Mouse (Mus musculus) liver, embryonic 14.5 days (tissue): ENCODE measurements around the gene Upf3a. TPM values are rescaled to one million over a fixed set of nuclear protein-coding genes. Genes with fewer than 3 reads are reported as not detected.
"Not testable (repeated sequence)": the region's sequence is repeated elsewhere in the genome, so short reads cannot be mapped to it uniquely, and the experiment has no call there.

Source experiments
- ATAC-seq: fragments of 200-750 bp; cut with Nextera tagmentation; 2 replicates; pipeline ENCODE4 v1.8.0; 2017; ENCODE audit warnings: moderate number of reproducible peaks, mild to moderate bottlenecking, moderate library complexity; ENCODE audit not compliant: insufficient read depth
- DNase-seq, 3 experiments: peaks; one replicate each; pipeline ENCODE4 v3.0.0-alpha.2; 2012 to 2013; ENCODE audit warnings: low read depth in 3 of 3, low spot score in 3 of 3
- H3K27ac ChIP-seq: fragments of 300-500 bp; sonication (generic); 2 replicates; pipeline ENCODE4 v1.5.1; 2014; ENCODE audit warnings: moderate library complexity, mild to moderate bottlenecking, control low read depth, inconsistent platforms
- H3K27me3 ChIP-seq: fragments of 300-500 bp; sonication (generic); 2 replicates; pipeline ENCODE4 v1.6.1; 2014; ENCODE audit warnings: mild to moderate bottlenecking, low read length, moderate library complexity; ENCODE audit not compliant: control insufficient read depth, insufficient read depth
- H3K36me3 ChIP-seq: fragments of 300-500 bp; sonication (generic); replicated peaks from 2 replicates; pipeline ENCODE4 v1.6.1; 2014; ENCODE audit warnings: low read depth; ENCODE audit not compliant: control insufficient read depth, insufficient read depth
- H3K4me1 ChIP-seq, 2 experiments: fragments of 200-500 bp in 1 of 2; fragments of 300-500 bp in 1 of 2; sonication (generic) in 1 of 2; replicated peaks; 2 replicates each; pipeline ENCODE4 v1.6.1; 2012 to 2014; ENCODE audit warnings: antibody characterized with exemption in 1 of 2, inconsistent platforms in 1 of 2, low read length in 1 of 2; ENCODE audit not compliant: control insufficient read depth in 2 of 2, insufficient read depth in 2 of 2
- H3K4me2 ChIP-seq: fragments of 300-500 bp; sonication (generic); 2 replicates; pipeline ENCODE4 v1.6.1; 2014; ENCODE audit warnings: low read depth, mild to moderate bottlenecking, control low read depth, moderate library complexity
- H3K4me3 ChIP-seq, 2 experiments: fragments of 200-500 bp in 1 of 2; fragments of 300-500 bp in 1 of 2; sonication (generic) in 1 of 2; 2 replicates each; pipeline ENCODE4 v1.5.1; 2012 to 2014; ENCODE audit warnings: low read depth in 2 of 2, low read length in 2 of 2, mild to moderate bottlenecking in 2 of 2, control low read depth in 1 of 2, inconsistent platforms in 1 of 2, moderate library complexity in 1 of 2; ENCODE audit not compliant: insufficient read depth in 1 of 2
- H3K9ac ChIP-seq: fragments of 300-500 bp; sonication (generic); replicated peaks from 2 replicates; pipeline ENCODE4 v1.6.1; 2014; ENCODE audit warnings: mild to moderate bottlenecking, control low read depth, moderate library complexity
- H3K9me3 ChIP-seq: fragments of 300-500 bp; sonication (generic); 2 replicates; pipeline ENCODE4 v1.6.1; 2016; ENCODE audit warnings: low read length, mixed read lengths; ENCODE audit not compliant: control insufficient read depth
- CTCF ChIP-seq: IDR thresholded peaks from 2 replicates; pipeline ENCODE4 v1.5.1; 2016; ENCODE audit warnings: antibody characterized with exemption, low read depth, control low read depth
- EP300 ChIP-seq: IDR thresholded peaks from 2 replicates; pipeline ENCODE4 v1.6.1; 2016; ENCODE audit warnings: antibody characterized with exemption, low read depth
- WGBS: fragments of 180-500 bp; shearing (Covaris S2); extraction: QIAGEN DNeasy Blood & Tissue Kit; methylation state at CpG from one replicate; pipeline ENCODE4 v1.1.7; 2014; ENCODE audit not compliant: insufficient replicate concordance; 5-methylcytosine and 5-hydroxymethylcytosine counted together
- polyA plus RNA-seq, 2 experiments: library from polyadenylated mRNA; depleted of rRNA in 1 of 2; stranded (reverse) in 1 of 2; unstranded in 1 of 2; fragments of >200 nt; fragmentation: Nextera tagmentation in 1 of 2; extraction: Ambion mirVana in 1 of 2; gene quantifications; 2 replicates each; pipeline versions ENCODE4 v1.2.1 to v1.2.3; 2012 to 2014

Upf3a gene
- polyA plus RNA-seq, 2 experiments, result 8.3 to 11.0 TPM

GRCm38 (mm10) chr8:13797676-13798075 is 12.3 kb downstream of the Upf3a start:
- no peaks in the 10 kb centered on the region for H3K4me1 ChIP-seq
- H3K4me3 ChIP-seq, result no peak overlapping the region
- H3K4me2 ChIP-seq, result no peak overlapping the region
- DNase-seq (no peak), ATAC-seq (no peak)
- TF ChIP-seq CTCF (no peak), EP300 (no peak)
- no peaks in the 10 kb centered on the region for H3K9me3 ChIP-seq
- no peaks in the 10 kb centered on the region for H3K27me3 ChIP-seq
- WGBS, result 70% methylated on average over 5 of the region's 5 CpGs
- H3K36me3 ChIP-seq, result peaks cover 3% of the 10 kb centered on the region
- H3K27ac ChIP-seq, result no peak overlapping the region
- no peak overlapping the region for H3K9ac ChIP-seq

GRCm38 (mm10) chr8:13799566-13799965 is 14.2 kb downstream of the Upf3a start:
- whole genome bisulfite sequencing, result 70% methylated on average over 5 of the region's 5 CpGs
- no peaks in the 10 kb centered on the region for H3K4me1 ChIP-seq
- peaks cover 3% of the 10 kb centered on the region for H3K36me3 ChIP-seq
- H3K9ac ChIP-seq, result no peak overlapping the region
- H3K9me3 ChIP-seq, result no peaks in the 10 kb centered on the region
- DNase-seq (no peak), ATAC-seq (no peak)
- no peak overlapping the region for H3K27ac ChIP-seq
- H3K27me3 ChIP-seq, result no peaks in the 10 kb centered on the region
- H3K4me3 ChIP-seq, result no peak overlapping the region
- H3K4me2 ChIP-seq, result no peak overlapping the region
- TF ChIP-seq CTCF (no peak), EP300 (no peak)

- TF ChIP-seq CTCF, result no peak
- no peak for TF ChIP-seq EP300
- H3K4me3 ChIP-seq, result no peak overlapping the region
- no peaks in the 10 kb centered on the region for H3K27me3 ChIP-seq
- H3K36me3 ChIP-seq, result no peaks in the 10 kb centered on the region
- 47% methylated on average over 7 of the region's 7 CpGs for WGBS
- H3K9me3 ChIP-seq, result no peaks in the 10 kb centered on the region
- ATAC-seq (no peak), DNase-seq (no peak)
- H3K4me1 ChIP-seq, result no peaks in the 10 kb centered on the region
- H3K9ac ChIP-seq, result no peak overlapping the region
- no peak overlapping the region for H3K4me2 ChIP-seq
- H3K27ac ChIP-seq, result no peak overlapping the region
These were observed 43.3 kb downstream of the Upf3a start for GRCm38 (mm10) chr8:13828598-13829172.

- 66% methylated on average over 5 of the region's 5 CpGs for WGBS
- not testable (repeated sequence) for H3K4me2 ChIP-seq, H3K4me3 ChIP-seq, H3K9ac ChIP-seq, DNase-seq, H3K9me3 ChIP-seq, ATAC-seq, H3K27ac ChIP-seq, H3K36me3 ChIP-seq, H3K27me3 ChIP-seq, H3K4me1 ChIP-seq
These were observed 52.9 kb downstream of the Upf3a start, which contains the start of gene AF366264 for GRCm38 (mm10) chr8:13838289-13838688. AF366264 (minus strand) TSS chr8:13838389.

GRCm38 (mm10) chr8:13843286-13843685 is 57.9 kb downstream of the Upf3a start:
- not testable (repeated sequence) for H3K27me3 ChIP-seq, H3K4me2 ChIP-seq, H3K36me3 ChIP-seq, H3K4me1 ChIP-seq, H3K4me3 ChIP-seq, H3K9ac ChIP-seq, DNase-seq, H3K27ac ChIP-seq, H3K9me3 ChIP-seq, ATAC-seq
- WGBS, result 52% methylated on average over 1 of the region's 1 CpGs

Other genes with a start within 250 kb of the Upf3a start
- 0.02 TPM in 1 of 2 replicates, not detected in the other for gene 1700029H14Rik, start 223.2 kb upstream of the Upf3a start, polyA plus RNA-seq (2012; rRNA removed)
- not detected in 2 replicates for gene 1700029H14Rik, start 223.2 kb upstream of the Upf3a start, polyA plus RNA-seq (2014; fragmentation: Nextera tagmentation; extraction: Ambion mirVana)
- 7.8 and 10.1 TPM in 2 replicates for gene Rasa3, start 108.0 kb upstream of the Upf3a start, polyA plus RNA-seq (2012; rRNA removed)
- gene Rasa3, start 108.0 kb upstream of the Upf3a start, polyA plus RNA-seq (2014; fragmentation: Nextera tagmentation; extraction: Ambion mirVana), result 15.8 and 17.0 TPM in 2 replicates
- gene Cfap97d2, start 79.7 kb upstream of the Upf3a start, polyA plus RNA-seq (2012; rRNA removed), result 0.02 TPM in 1 of 2 replicates, not detected in the other
- not detected in 2 replicates for gene Cfap97d2, start 79.7 kb upstream of the Upf3a start, polyA plus RNA-seq (2014; fragmentation: Nextera tagmentation; extraction: Ambion mirVana)
- 20.4 and 31.3 TPM in 2 replicates for gene Cdc16, start 27.9 kb upstream of the Upf3a start, polyA plus RNA-seq (2012; rRNA removed)
- gene Cdc16, start 27.9 kb upstream of the Upf3a start, polyA plus RNA-seq (2014; fragmentation: Nextera tagmentation; extraction: Ambion mirVana), result 51.4 and 61.0 TPM in 2 replicates
- gene AF366264, start 52.8 kb downstream of the Upf3a start, polyA plus RNA-seq (2012; rRNA removed), result 0.01 TPM in 1 of 2 replicates, not detected in the other
- not detected in 2 replicates for gene AF366264, start 52.8 kb downstream of the Upf3a start, polyA plus RNA-seq (2014; fragmentation: Nextera tagmentation; extraction: Ambion mirVana)
- gene Champ1, start 84.0 kb downstream of the Upf3a start, polyA plus RNA-seq (2012; rRNA removed), result 7.0 and 8.0 TPM in 2 replicates
- gene Champ1, start 84.0 kb downstream of the Upf3a start, polyA plus RNA-seq (2014; fragmentation: Nextera tagmentation; extraction: Ambion mirVana), result 11.9 and 12.2 TPM in 2 replicates
- 2.6 and 2.8 TPM in 2 replicates for gene Coprs, start 104.7 kb downstream of the Upf3a start, polyA plus RNA-seq (2012; rRNA removed)
- gene Coprs, start 104.7 kb downstream of the Upf3a start, polyA plus RNA-seq (2014; fragmentation: Nextera tagmentation; extraction: Ambion mirVana), result 5.9 and 6.0 TPM in 2 replicates